Mouse (Mus musculus) left cerebral cortex, postnatal 4 days (tissue): ENCODE measurements around the gene Slc25a19. TPM values are rescaled to one million over a fixed set of nuclear protein-coding genes. Genes with fewer than 3 reads are reported as not detected.
A peak's percentile ranks its signal among the peaks of the same experiment; 100 is the strongest.

Experiments used
- DNase-seq: peaks from one replicate; pipeline ENCODE4 v3.0.0-alpha.2; 2022
- intact Hi-C: fragments of 180-260 bp; cut with DNase I; formaldehyde crosslinking; loops from one replicate; pipeline ENCODE4 v1.15.1; 2025
- total RNA-seq, 2 experiments: library from RNA; stranded (reverse); gene quantifications; 2 replicates each; pipeline ENCODE4 v1.2.3; 2021

Gene Slc25a19
- total RNA-seq, 2 experiments from 2014 or later, result 55.3 to 56.6 TPM

- intact Hi-C loops, result no loop called here
- DNase-seq, result no peak
Measured at GRCm38 (mm10) chr11:115603128-115603475, 25.0 kb downstream of the Slc25a19 start.

- intact Hi-C loops, result no loop called here
- no peak for DNase-seq
Measured at GRCm38 (mm10) chr11:115601174-115601573, 26.9 kb downstream of the Slc25a19 start.

GRCm38 (mm10) chr11:115600743-115601142 lies 27.4 kb downstream of the Slc25a19 start:
- no peak for DNase-seq
- intact Hi-C loops, result no loop called here

GRCm38 (mm10) chr11:115599722-115600121 lies 28.4 kb downstream of the Slc25a19 start:
- intact Hi-C loops, result no loop called here
- DNase-seq, result no peak

- intact Hi-C loops, result no loop called here
- no peak for DNase-seq
Measured at GRCm38 (mm10) chr11:115598309-115598708, 29.8 kb downstream of the Slc25a19 start.

- DNase-seq, result no peak
- intact Hi-C loops, result no loop called here
Measured at GRCm38 (mm10) chr11:115595209-115595608, 32.9 kb downstream of the Slc25a19 start.

- no peak for DNase-seq
- intact Hi-C loops, result no loop called here
Measured at GRCm38 (mm10) chr11:115590526-115591075, 37.5 kb downstream of the Slc25a19 start.

- DNase-seq, result peak; percentile 29
- intact Hi-C loops, result no loop called here
Measured at GRCm38 (mm10) chr11:115587984-115588383, 40.1 kb downstream of the Slc25a19 start.

GRCm38 (mm10) chr11:115586403-115586802 lies 41.7 kb downstream of the Slc25a19 start:
- no peak for DNase-seq
- intact Hi-C loops, result no loop called here

GRCm38 (mm10) chr11:115585573-115586100 lies 42.5 kb downstream of the Slc25a19 start:
- no peak for DNase-seq
- intact Hi-C loops, result no loop called here

- intact Hi-C loops, result no loop called here
- DNase-seq, result no peak
Measured at GRCm38 (mm10) chr11:115584376-115585073, 43.6 kb downstream of the Slc25a19 start.

- intact Hi-C loops, result no loop called here
- DNase-seq, result no peak
Measured at GRCm38 (mm10) chr11:115582913-115583606, 45.0 kb downstream of the Slc25a19 start.

- DNase-seq, result no peak
- intact Hi-C loops, result no loop called here
Measured at GRCm38 (mm10) chr11:115579080-115579479, 49.0 kb downstream of the Slc25a19 start.

- DNase-seq, result no peak
- intact Hi-C loops, result no loop called here
Measured at GRCm38 (mm10) chr11:115564961-115565360, 63.1 kb downstream of the Slc25a19 start.

Other genes starting within 250 kb of the Slc25a19 start
- gene Cdr2l, start 246.4 kb downstream of the Slc25a19 start, total RNA-seq, result 10 to 100 TPM; 31.4 to 33.1 TPM
- 100 to 1,000 TPM in 1 of 2 experiments, 10 to 100 TPM in 1; 97.9 to 109 TPM for gene Mrpl58, start 224.5 kb downstream of the Slc25a19 start, total RNA-seq
- gene Atp5h, start 208.3 kb downstream of the Slc25a19 start, total RNA-seq, result 100 to 1,000 TPM; 290 to 310 TPM
- gene Kctd2, start 208.2 kb downstream of the Slc25a19 start, total RNA-seq, result 10 to 100 TPM; 47.7 to 52.9 TPM
- gene Trim80, start 187.8 kb downstream of the Slc25a19 start, total RNA-seq, result under 1 TPM in 1 of 2 experiments, not detected in 1; 0.20 TPM
- gene Slc16a5, start 165.8 kb downstream of the Slc25a19 start, total RNA-seq, result not detected
- 10 to 100 TPM in 1 of 2 experiments, 1 to 10 TPM in 1; 9.9 to 10.2 TPM for gene Armc7, start 152.6 kb downstream of the Slc25a19 start, total RNA-seq
- gene Nt5c, start 136.4 kb downstream of the Slc25a19 start, total RNA-seq, result 10 to 100 TPM; 57.4 to 70.8 TPM
- gene Jpt1, start 113.9 kb downstream of the Slc25a19 start, total RNA-seq, result 100 to 1,000 TPM; 803 to 865 TPM
- gene Sumo2, start 92.0 kb downstream of the Slc25a19 start, total RNA-seq, result 100 to 1,000 TPM; 439 to 466 TPM
- 10 to 100 TPM; 66.6 to 73.4 TPM for gene Nup85, start 63.9 kb downstream of the Slc25a19 start, total RNA-seq
- 10 to 100 TPM; 43.0 to 44.1 TPM for gene Mrps7, start 24.4 kb downstream of the Slc25a19 start, total RNA-seq
- 10 to 100 TPM; 83.9 to 85.2 TPM for gene Gga3, start 24.2 kb downstream of the Slc25a19 start, total RNA-seq
- 10 to 100 TPM; 13.3 to 14.1 TPM for gene Mif4gd, start 15.3 kb downstream of the Slc25a19 start, total RNA-seq
- 100 to 1,000 TPM; 218 to 220 TPM for gene Grb2, start 80.3 kb upstream of the Slc25a19 start, total RNA-seq
- 10 to 100 TPM; 37.3 to 44.1 TPM for gene Tmem94, start 137.1 kb upstream of the Slc25a19 start, total RNA-seq
- 10 to 100 TPM; 13.4 to 14.5 TPM for gene Caskin2, start 185.3 kb upstream of the Slc25a19 start, total RNA-seq
- gene Tsen54, start 186.4 kb upstream of the Slc25a19 start, total RNA-seq, result 10 to 100 TPM; 15.1 to 19.1 TPM
- gene Llgl2, start 195.8 kb upstream of the Slc25a19 start, total RNA-seq, result 1 to 10 TPM; 1.1 to 2.4 TPM
- gene Myo15b, start 230.1 kb upstream of the Slc25a19 start, total RNA-seq, result under 1 TPM in 1 of 2 experiments, not detected in 1; 0.28 TPM